Mouse (Mus musculus) intestine, embryonic 15.5 days (tissue): ENCODE data around the gene Anapc15. TPM values are rescaled to one million over a fixed set of nuclear protein-coding genes. Genes with fewer than 3 reads are reported as not detected.
"Not testable (repeated sequence)": the region's sequence is repeated elsewhere in the genome, so short reads cannot be mapped to it uniquely, and the experiment has no call there.

Source experiments
- ATAC-seq: fragments of 200-750 bp; cut with Nextera tagmentation; 2 replicates; pipeline ENCODE4 v1.8.0; 2017; ENCODE audit warnings: moderate TSS enrichment, moderate library complexity
- H3K27ac ChIP-seq: fragments of 300-500 bp; sonication (generic); 2 replicates; pipeline ENCODE4 v1.5.1; 2015; ENCODE audit warnings: mild to moderate bottlenecking, inconsistent platforms
- H3K27me3 ChIP-seq: fragments of 300-500 bp; sonication (generic); replicated peaks from 2 replicates; pipeline ENCODE4 v1.6.1; 2015; ENCODE audit warnings: inconsistent platforms
- H3K36me3 ChIP-seq: fragments of 300-500 bp; sonication (generic); 2 replicates; pipeline ENCODE4 v1.6.1; 2015; ENCODE audit warnings: inconsistent platforms
- H3K4me1 ChIP-seq: fragments of 300-500 bp; sonication (generic); replicated peaks from 2 replicates; pipeline ENCODE4 v1.6.1; 2015; ENCODE audit warnings: inconsistent platforms
- H3K4me2 ChIP-seq: fragments of 300-500 bp; sonication (generic); replicated peaks from 2 replicates; pipeline ENCODE4 v1.6.1; 2015; ENCODE audit warnings: mild to moderate bottlenecking, inconsistent platforms
- H3K4me3 ChIP-seq: fragments of 300-500 bp; sonication (generic); replicated peaks from 2 replicates; pipeline ENCODE4 v1.5.1; 2015; ENCODE audit warnings: inconsistent platforms
- H3K9ac ChIP-seq: fragments of 300-500 bp; sonication (generic); 2 replicates; pipeline ENCODE4 v1.6.1; 2015; ENCODE audit warnings: inconsistent platforms
- H3K9me3 ChIP-seq: fragments of 300-500 bp; sonication (generic); 2 replicates; pipeline ENCODE4 v1.6.1; 2016; ENCODE audit warnings: inconsistent platforms
- WGBS: fragments of 180-500 bp; shearing (Covaris S2); methylation state at CpG from one replicate; pipeline ENCODE4 v1.1.7; 2015; 5-methylcytosine and 5-hydroxymethylcytosine counted together
- polyA plus RNA-seq: library from polyadenylated mRNA; unstranded; fragments of >200 nt; fragmentation: Nextera tagmentation; extraction: Ambion mirVana; gene quantifications from 2 replicates; pipeline ENCODE4 v1.2.1, GENCODE M21; 2015

Gene Anapc15
- polyA plus RNA-seq, 1 experiment from 2014 or later, result 74.7 TPM

GRCm38 (mm10) chr7:101938348-101938747 lies 74.8 kb downstream of the Anapc15 start:
- no peak overlapping the region for H3K27ac ChIP-seq
- H3K9me3 ChIP-seq, result no peaks in the 10 kb centered on the region
- H3K4me3 ChIP-seq, result no peak overlapping the region
- 75% methylated on average over 2 of the region's 2 CpGs for WGBS
- ATAC-seq, result no peak
- H3K9ac ChIP-seq, result no peak overlapping the region
- H3K4me2 ChIP-seq, result no peak overlapping the region
- H3K36me3 ChIP-seq, result 0 out of 2 replicates have a peak, but pooled peaks cover 2% of the 10 kb centered on the region
- H3K27me3 ChIP-seq, result no peaks in the 10 kb centered on the region
- H3K4me1 ChIP-seq, result peaks cover 7% of the 10 kb centered on the region

GRCm38 (mm10) chr7:101939758-101940157 lies 76.2 kb downstream of the Anapc15 start:
- Histone ChIP-seq H3K9me3 (no peaks in the 10 kb centered on the region), H3K4me1 (peaks cover 3% of the 10 kb centered on the region), H3K36me3 (0 out of 2 replicates have a peak, but pooled peaks cover 2% of the 10 kb centered on the region), H3K27ac (no peak overlapping the region), H3K4me3 (no peak overlapping the region), H3K9ac (no peak overlapping the region), H3K27me3 (no peaks in the 10 kb centered on the region), H3K4me2 (no peak overlapping the region)
- ATAC-seq, result no peak
- WGBS, result 93% methylated on average over 4 of the region's 4 CpGs

DNA sequence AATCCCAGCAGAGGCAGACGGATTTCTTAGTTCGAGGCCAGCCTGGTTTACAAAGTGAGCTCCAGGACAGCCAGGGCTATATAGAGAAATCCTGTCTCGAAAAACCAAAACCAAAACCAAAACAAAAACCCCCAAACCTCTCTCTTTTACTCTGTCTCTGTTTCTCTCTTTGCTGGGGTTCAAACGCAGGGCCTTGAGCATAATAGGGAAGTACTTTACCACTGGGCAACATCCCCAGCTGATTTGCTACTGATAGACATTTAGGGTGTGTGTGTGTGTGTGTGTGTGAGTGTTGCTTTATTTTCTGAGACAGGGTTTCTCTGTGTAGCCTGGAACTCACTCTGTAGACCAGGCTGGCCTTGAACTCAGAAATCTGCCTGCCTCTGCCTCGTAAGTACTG lies 85.5 kb downstream of the Anapc15 start:
- H3K4me1 ChIP-seq, H3K27ac ChIP-seq, ATAC-seq, H3K9me3 ChIP-seq, H3K27me3 ChIP-seq, H3K4me2 ChIP-seq, H3K4me3 ChIP-seq, H3K36me3 ChIP-seq, H3K9ac ChIP-seq: not testable (repeated sequence)
- 89% methylated on average over 5 of the region's 5 CpGs for WGBS

Other genes with a start within 250 kb of the Anapc15 start
- gene Clpb, start 200.1 kb upstream of the Anapc15 start, polyA plus RNA-seq, result 51.4 and 53.0 TPM in 2 replicates
- gene Phox2a, start 45.4 kb upstream of the Anapc15 start, polyA plus RNA-seq, result 3.4 and 4.2 TPM in 2 replicates
- gene Inppl1, start 25.5 kb upstream of the Anapc15 start, polyA plus RNA-seq, result 34.9 and 35.4 TPM in 2 replicates
- 2.3 and 2.9 TPM in 2 replicates for gene Folr2, start 6.5 kb upstream of the Anapc15 start, polyA plus RNA-seq
- 121 and 149 TPM in 2 replicates for gene Folr1, start 7.1 kb downstream of the Anapc15 start, polyA plus RNA-seq
- 184 and 199 TPM in 2 replicates for gene Lamtor1, start 42.2 kb downstream of the Anapc15 start, polyA plus RNA-seq
- gene Tomt, start 42.6 kb downstream of the Anapc15 start, polyA plus RNA-seq, result 0.29 and 0.38 TPM in 2 replicates
- gene Lrrc51, start 70.2 kb downstream of the Anapc15 start, polyA plus RNA-seq, result 6.7 and 9.2 TPM in 2 replicates
- 54.6 and 55.5 TPM in 2 replicates for gene Numa1, start 70.4 kb downstream of the Anapc15 start, polyA plus RNA-seq
- 2.3 and 2.8 TPM in 2 replicates for gene Il18bp, start 155.0 kb downstream of the Anapc15 start, polyA plus RNA-seq
- gene Rnf121, start 201.8 kb downstream of the Anapc15 start, polyA plus RNA-seq, result 28.0 and 30.3 TPM in 2 replicates
- gene Xndc1, start 201.8 kb downstream of the Anapc15 start, polyA plus RNA-seq, result 22.9 and 24.3 TPM in 2 replicates
- 0.75 and 1.0 TPM in 2 replicates for gene Xntrpc, start 202.0 kb downstream of the Anapc15 start, polyA plus RNA-seq
- not detected in 2 replicates for gene Trpc2, start 219.4 kb downstream of the Anapc15 start, polyA plus RNA-seq
- gene Art1, start 238.0 kb downstream of the Anapc15 start, polyA plus RNA-seq, result 0.34 and 0.59 TPM in 2 replicates
- 0.32 and 0.68 TPM in 2 replicates for gene Art5, start 245.8 kb downstream of the Anapc15 start, polyA plus RNA-seq